Comparison of ENCODE assay signal across 15 mouse cellular contexts in the genomic region with DNA sequence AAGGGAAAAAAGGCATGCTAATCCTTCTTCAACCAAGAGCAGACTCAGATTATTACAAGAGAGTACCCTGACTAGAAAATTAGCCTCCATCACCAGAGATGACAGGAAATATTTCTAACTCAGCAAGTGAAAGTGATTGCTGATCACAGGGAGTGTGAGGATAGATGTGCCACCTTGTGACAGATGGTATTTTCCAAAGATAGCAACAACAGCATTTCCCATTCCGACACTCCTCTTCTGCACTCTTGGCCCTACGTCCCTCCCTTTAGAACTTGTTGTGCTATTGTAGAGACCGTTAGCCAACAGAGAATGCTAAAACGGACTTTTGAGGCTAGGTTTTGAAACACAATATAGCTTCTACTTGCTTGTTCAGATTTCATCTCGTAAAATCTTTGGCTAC.
"Had no signal": no experiment of that assay in that cellular context is flagged by ENCODE, and none has a peak within 500 bp of the region (broad histone marks: within the 10 kb centered on the region; RNA-seq: fewer than 3 reads in every experiment).

No protein-coding gene starts in this region.

- DNase-seq: kidney, postnatal 36 days; left cerebral cortex, postnatal 4 days; lung, adult 2 months; lung, postnatal 14 days; retina, postnatal 1 day; right cerebral cortex, postnatal 4 days; spleen, adult 18-20 months; thymus, adult 18-20 months; thymus, postnatal 14 days had no signal

- H3K27ac ChIP-seq: kidney, postnatal 0 days; limb, embryonic 13.5 days; liver, embryonic 14.5 days; midbrain, embryonic 12.5 days; neural tube, embryonic 13.5 days had no signal

- H3K9me3 ChIP-seq: limb, embryonic 13.5 days; midbrain, embryonic 12.5 days; neural tube, embryonic 13.5 days had no signal

- H3K4me1 ChIP-seq: limb, embryonic 13.5 days; midbrain, embryonic 12.5 days had no signal

- ATAC-seq: midbrain, embryonic 16.5 days had no signal

- H3K27me3 ChIP-seq: limb, embryonic 13.5 days; midbrain, embryonic 12.5 days; neural tube, embryonic 13.5 days had no signal

- H3K36me3 ChIP-seq: limb, embryonic 13.5 days; midbrain, embryonic 12.5 days; neural tube, embryonic 13.5 days had no signal

- H3K4me3 ChIP-seq: limb, embryonic 13.5 days; midbrain, embryonic 12.5 days; neural tube, embryonic 13.5 days had no signal

- H3K4me2 ChIP-seq: limb, embryonic 13.5 days; midbrain, embryonic 12.5 days; neural tube, embryonic 13.5 days had no signal

- H3K9ac ChIP-seq: limb, embryonic 13.5 days; liver, embryonic 14.5 days; midbrain, embryonic 12.5 days; neural tube, embryonic 13.5 days had no signal
